Mouse (Mus musculus) NIH3T3 (cell line): ENCODE measurements around the gene Ptprz1.

Experiments
- DNase-seq: peaks from one replicate; pipeline ENCODE4 v3.0.0-alpha.2; 2012; ENCODE audit warnings: low read depth

Gene Ptprz1

GRCm38 (mm10) chr6:22874781-22875613 is at the start of gene Ptprz1:
Gene Ptprz1, plus strand, starts transcription at chr6:22875502.
- DNase-seq: no peak

GRCm38 (mm10) chr6:22833637-22834036 is 41.7 kb upstream of the Ptprz1 start:
- no peak for DNase-seq

- no peak for DNase-seq
Observed at GRCm38 (mm10) chr6:22834100-22834970, 41.0 kb upstream of the Ptprz1 start.

- no peak for DNase-seq
Observed at GRCm38 (mm10) chr6:22875614-22876541, 576 bp downstream of the Ptprz1 start.

- DNase-seq: no peak
Observed at GRCm38 (mm10) chr6:22887978-22888377, 12.7 kb downstream of the Ptprz1 start.

- no peak for DNase-seq
Observed at GRCm38 (mm10) chr6:22889333-22889732, 14.0 kb downstream of the Ptprz1 start.

GRCm38 (mm10) chr6:22901983-22902382 is 26.7 kb downstream of the Ptprz1 start:
- no peak for DNase-seq

- DNase-seq: no peak
Observed at GRCm38 (mm10) chr6:22908510-22909256, 33.4 kb downstream of the Ptprz1 start.

GRCm38 (mm10) chr6:22909257-22909907 is 34.1 kb downstream of the Ptprz1 start:
- DNase-seq: no peak

- DNase-seq: no peak
Observed at GRCm38 (mm10) chr6:22909908-22910260, 34.6 kb downstream of the Ptprz1 start.

- DNase-seq: no peak
Observed at GRCm38 (mm10) chr6:22922880-22923279, 47.6 kb downstream of the Ptprz1 start.

- no peak for DNase-seq
Observed at GRCm38 (mm10) chr6:22932768-22933265, 57.5 kb downstream of the Ptprz1 start.

GRCm38 (mm10) chr6:22937126-22937525 is 61.8 kb downstream of the Ptprz1 start:
- no peak for DNase-seq

GRCm38 (mm10) chr6:22937526-22937925 is 62.2 kb downstream of the Ptprz1 start:
- no peak for DNase-seq

GRCm38 (mm10) chr6:22944191-22944590 is 68.9 kb downstream of the Ptprz1 start:
- no peak for DNase-seq

- DNase-seq: no peak
Observed at GRCm38 (mm10) chr6:22963374-22963773, 88.1 kb downstream of the Ptprz1 start.

GRCm38 (mm10) chr6:22968073-22968472 is 92.8 kb downstream of the Ptprz1 start:
- peak; percentile 50 for DNase-seq

GRCm38 (mm10) chr6:22983769-22984519 is 108.6 kb downstream of the Ptprz1 start:
- DNase-seq: peak; percentile 58

GRCm38 (mm10) chr6:22984520-22985154 is 109.3 kb downstream of the Ptprz1 start:
- no peak for DNase-seq
